Mouse (Mus musculus) heart, adult 2 months (tissue): ENCODE results near the gene Srgap3.

Experiments
- CTCF ChIP-seq: fragments of 200-600 bp; IDR thresholded peaks from 2 replicates; pipeline ENCODE4 v1.8.1; 2022; ENCODE audit warnings: antibody characterized with exemption, mild to moderate bottlenecking, moderate library complexity
- POLR2A ChIP-seq: fragments of 200-500 bp; IDR thresholded peaks from 2 replicates; pipeline ENCODE4 v1.6.1; 2011; ENCODE audit warnings: mild to moderate bottlenecking, low read depth, low read length, control low read depth; ENCODE audit not compliant: insufficient read depth

- TF ChIP-seq CTCF (no peak), POLR2A (no peak)
These were observed 134.2 kb downstream of the Srgap3 start for GRCm38 (mm10) chr6:112812884-112813283.
